Mouse (Mus musculus) midbrain, embryonic 14.5 days (tissue): ENCODE results near the gene Tsga13. TPM values are rescaled to one million over a fixed set of nuclear protein-coding genes. Genes with fewer than 3 reads are reported as not detected.
A peak's percentile ranks its signal among the peaks of the same experiment; 100 is the strongest.

Experiments
- ATAC-seq: fragments of 200-750 bp; cut with Nextera tagmentation; 2 replicates; pipeline ENCODE4 v1.8.0; 2017; ENCODE audit warnings: moderate number of reproducible peaks, moderate library complexity; ENCODE audit not compliant: low FRiP score, low TSS enrichment
- DNase-seq: peaks from one replicate; pipeline ENCODE4 v3.0.0-alpha.2; 2015
- H3K27ac ChIP-seq: fragments of 300-500 bp; sonication (generic); replicated peaks from 2 replicates; pipeline ENCODE4 v1.5.1; 2014; ENCODE audit warnings: mild to moderate bottlenecking, low read depth, low read length, moderate library complexity
- H3K27me3 ChIP-seq: fragments of 300-500 bp; sonication (generic); 2 replicates; pipeline ENCODE4 v1.6.1; 2014; ENCODE audit warnings: low read length, control low read depth, mixed read lengths; ENCODE audit not compliant: control insufficient read depth, insufficient read depth
- H3K36me3 ChIP-seq: fragments of 300-500 bp; sonication (generic); 2 replicates; pipeline ENCODE4 v1.6.1; 2014; ENCODE audit warnings: low read length, control low read depth; ENCODE audit not compliant: control insufficient read depth, insufficient read depth
- H3K4me1 ChIP-seq: fragments of 300-500 bp; sonication (generic); 2 replicates; pipeline ENCODE4 v1.6.1; 2014; ENCODE audit warnings: mild to moderate bottlenecking, antibody characterized with exemption, low read length, control low read depth; ENCODE audit not compliant: control insufficient read depth, insufficient read depth
- H3K4me2 ChIP-seq: fragments of 300-500 bp; sonication (generic); 2 replicates; pipeline ENCODE4 v1.6.1; 2014; ENCODE audit warnings: mild to moderate bottlenecking, low read length, moderate library complexity
- H3K4me3 ChIP-seq: fragments of 300-500 bp; sonication (generic); replicated peaks from 2 replicates; pipeline ENCODE4 v1.5.1; 2014; ENCODE audit warnings: low read depth, low read length
- H3K9ac ChIP-seq: fragments of 300-500 bp; sonication (generic); replicated peaks from 2 replicates; pipeline ENCODE4 v1.6.1; 2014; ENCODE audit warnings: mild to moderate bottlenecking, low read length, moderate library complexity
- H3K9me3 ChIP-seq: fragments of 300-500 bp; sonication (generic); 2 replicates; pipeline ENCODE4 v1.6.1; 2016; ENCODE audit warnings: low read length, control low read depth, mixed read lengths; ENCODE audit not compliant: control insufficient read depth
- WGBS: fragments of 180-500 bp; shearing (Covaris S2); extraction: QIAGEN DNeasy Blood & Tissue Kit; methylation state at CpG from one replicate; pipeline ENCODE4 v1.1.7; 2014; 5-methylcytosine and 5-hydroxymethylcytosine counted together
- polyA plus RNA-seq: library from polyadenylated mRNA; unstranded; fragments of >200 nt; fragmentation: Nextera tagmentation; extraction: Ambion mirVana; gene quantifications from 2 replicates; pipeline ENCODE4 v1.2.1, GENCODE M21; 2014

The Tsga13 gene
- polyA plus RNA-seq, 1 experiment from 2014 or later, result not detected

DNA sequence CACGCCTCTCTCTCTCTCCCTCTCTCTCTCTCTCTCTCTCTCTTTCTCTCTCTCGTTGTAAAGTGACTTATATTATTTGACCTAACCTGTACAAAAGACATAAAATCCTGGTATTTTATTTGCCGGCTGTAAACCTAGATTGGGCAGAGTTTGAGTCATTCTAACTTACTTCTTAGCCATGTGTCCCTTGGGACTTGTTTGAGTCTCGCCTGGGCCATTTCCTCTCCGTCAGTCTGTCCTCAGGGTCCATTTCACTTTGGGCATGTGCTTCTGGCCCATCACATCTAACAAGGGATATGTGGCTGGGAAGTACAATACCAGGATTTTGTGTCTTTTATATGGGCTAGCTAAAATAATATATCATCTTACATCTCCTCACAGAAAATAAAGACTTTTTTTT, 10.5 kb downstream of the Tsga13 start:
- H3K4me2 ChIP-seq, result no peak overlapping the region
- DNase-seq, result no peak
- H3K36me3 ChIP-seq, result no peaks in the 10 kb centered on the region
- no peak overlapping the region for H3K4me3 ChIP-seq
- WGBS, result 78% methylated on average over 5 of the region's 5 CpGs
- peaks cover 8% of the 10 kb centered on the region for H3K4me1 ChIP-seq
- no peak overlapping the region for H3K9ac ChIP-seq
- H3K27ac ChIP-seq, result no peak overlapping the region
- H3K27me3 ChIP-seq, result no peaks in the 10 kb centered on the region
- H3K9me3 ChIP-seq, result no peaks in the 10 kb centered on the region
- ATAC-seq, result no peak

DNA sequence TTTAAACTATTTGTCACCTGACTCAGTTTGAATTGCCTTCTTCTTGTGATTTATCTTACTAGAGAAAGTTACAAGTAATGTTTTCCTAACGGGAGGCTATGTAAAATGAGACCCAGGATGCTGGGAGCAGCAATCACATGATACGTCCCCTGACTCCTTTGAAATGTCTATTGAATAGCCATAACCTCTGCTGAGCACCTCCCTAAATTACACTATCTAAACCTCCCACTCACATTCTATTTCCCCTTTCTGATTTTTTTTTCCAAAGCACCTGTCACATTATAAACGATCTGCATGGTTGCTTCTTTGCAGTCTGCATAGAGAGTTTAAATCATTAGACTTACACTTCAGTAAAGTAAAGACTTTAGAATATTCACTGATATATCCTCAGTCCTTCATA, 11.3 kb downstream of the Tsga13 start:
- no peak for ATAC-seq
- 68% methylated on average over 3 of the region's 3 CpGs for WGBS
- no peaks in the 10 kb centered on the region for H3K27me3 ChIP-seq
- H3K4me2 ChIP-seq, result no peak overlapping the region
- DNase-seq, result no peak
- H3K36me3 ChIP-seq, result no peaks in the 10 kb centered on the region
- H3K9me3 ChIP-seq, result no peaks in the 10 kb centered on the region
- H3K4me1 ChIP-seq, result peaks cover 8% of the 10 kb centered on the region
- no peak overlapping the region for H3K4me3 ChIP-seq
- no peak overlapping the region for H3K9ac ChIP-seq
- H3K27ac ChIP-seq, result no peak overlapping the region

DNA sequence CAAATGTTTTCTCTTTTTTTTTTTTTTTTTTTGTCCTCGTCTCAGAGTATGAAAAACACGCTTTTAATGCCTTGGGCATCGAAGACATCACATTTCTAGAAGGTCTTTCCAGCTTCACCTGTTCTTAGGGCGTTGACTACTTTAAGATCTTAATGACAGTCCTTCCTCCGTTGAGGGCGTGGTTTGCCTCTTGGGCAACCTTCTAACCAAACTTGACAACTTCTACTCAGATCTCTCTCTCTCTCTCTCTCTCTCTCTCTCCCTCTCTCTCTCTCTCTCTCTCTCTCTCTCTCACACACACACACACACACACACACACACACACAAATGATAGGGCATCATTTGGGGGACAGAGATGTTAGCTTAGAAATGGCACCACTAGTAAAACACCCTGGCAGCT, 17.9 kb downstream of the Tsga13 start:
- ATAC-seq, result no peak
- Histone ChIP-seq H3K4me1 (peaks cover 4% of the 10 kb centered on the region; the same call in 1 of the 2 replicates), H3K9ac (no peak overlapping the region), H3K9me3 (no peaks in the 10 kb centered on the region), H3K36me3 (no peaks in the 10 kb centered on the region), H3K27me3 (no peaks in the 10 kb centered on the region), H3K27ac (no peak overlapping the region), H3K4me2 (no peak overlapping the region), H3K4me3 (no peak overlapping the region)
- WGBS, result 77% methylated on average over 6 of the region's 6 CpGs
- no peak for DNase-seq

DNA sequence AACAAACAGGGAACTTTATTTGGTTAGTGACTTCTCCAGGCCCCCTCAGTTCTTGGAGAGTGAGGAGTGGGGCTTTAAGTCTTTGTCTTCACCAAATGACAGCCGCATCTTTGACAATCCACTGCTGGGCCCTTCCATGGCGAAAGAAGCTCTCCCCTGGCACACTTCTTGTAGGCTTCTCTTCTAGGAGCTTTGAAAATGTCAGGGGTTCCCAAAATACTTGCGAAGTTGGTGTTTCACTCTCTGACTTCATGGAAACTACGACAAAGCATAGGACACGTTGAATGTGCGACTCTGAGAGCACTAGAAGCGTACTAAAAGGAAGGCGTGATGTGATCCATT, 18.4 kb downstream of the Tsga13 start:
- ATAC-seq, result no peak
- WGBS, result 15% methylated on average over 8 of the region's 8 CpGs

DNA sequence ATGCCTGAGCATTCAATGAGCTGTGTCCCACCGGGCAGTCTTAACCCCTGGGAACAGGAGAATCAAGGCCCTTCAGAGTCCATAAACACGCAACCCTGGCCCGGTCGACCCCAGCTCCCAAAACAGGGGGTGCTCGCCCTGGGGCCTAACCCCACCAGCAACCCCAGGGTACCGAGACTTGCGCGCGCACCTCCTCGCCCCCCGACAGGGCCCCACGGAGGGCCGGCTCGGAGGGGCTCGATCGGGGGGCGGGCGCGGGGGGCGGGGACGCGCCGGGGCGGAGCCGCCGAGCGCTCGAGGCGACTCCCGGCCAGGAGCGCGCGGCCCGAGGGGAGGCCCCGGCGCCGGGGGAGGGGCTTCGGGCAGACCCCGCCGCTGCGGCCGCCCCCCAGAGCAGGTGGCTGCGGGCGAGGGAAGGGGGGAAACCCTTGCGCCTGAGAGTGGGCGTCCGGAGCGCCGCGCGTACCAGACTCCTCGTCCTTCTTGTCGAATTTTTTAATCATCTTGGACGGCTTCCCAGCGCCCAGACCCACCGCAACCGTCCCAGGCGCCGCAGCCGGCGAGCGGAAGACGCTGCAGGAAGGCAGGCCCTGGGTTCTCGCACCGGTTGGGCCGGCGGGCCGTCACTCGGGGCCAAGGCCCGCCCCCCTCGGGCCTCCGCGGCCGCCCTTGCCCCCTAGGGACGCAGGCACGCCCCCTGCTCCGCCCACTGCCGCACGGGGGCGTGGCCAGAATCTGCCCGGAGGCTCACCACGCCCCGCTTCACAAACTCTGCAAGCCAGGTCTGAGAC, 19.0 kb downstream of the Tsga13 start, which contains the start of gene Copg2:
Copg2 (minus strand) TSS at position 600 of the 791 bp plus-strand sequence.
- DNase-seq (peak; percentile 96), ATAC-seq (peak; percentile 98)
- Histone ChIP-seq H3K9ac (peak within 1 kb of the TSS; percentile 91), H3K36me3 (no peaks in the 10 kb centered on the region), H3K4me3 (peak within 1 kb of the TSS; percentile 70), H3K27me3 (no peaks in the 10 kb centered on the region), H3K4me2 (peak within 1 kb of the TSS; percentile 65), H3K27ac (peak within 1 kb of the TSS; percentile 96), H3K4me1 (peaks cover 4% of the 10 kb centered on the region; the same call in 1 of the 2 replicates), H3K9me3 (no peaks in the 10 kb centered on the region)
- WGBS, result under 1% methylated on average over 66 of the region's 83 CpGs

More for the DNA sequence above, 18.4 kb downstream of the Tsga13 start:
- Histone ChIP-seq H3K27ac (peak overlapping the region; percentile 96), H3K9me3 (no peaks in the 10 kb centered on the region), H3K9ac (peak overlapping the region; percentile 91), H3K27me3 (no peaks in the 10 kb centered on the region), H3K4me3 (peak overlapping the region; percentile 70), H3K4me2 (peak overlapping the region; percentile 65), H3K4me1 (peaks cover 4% of the 10 kb centered on the region; the same call in 1 of the 2 replicates), H3K36me3 (no peaks in the 10 kb centered on the region)
- no peak for DNase-seq

DNA sequence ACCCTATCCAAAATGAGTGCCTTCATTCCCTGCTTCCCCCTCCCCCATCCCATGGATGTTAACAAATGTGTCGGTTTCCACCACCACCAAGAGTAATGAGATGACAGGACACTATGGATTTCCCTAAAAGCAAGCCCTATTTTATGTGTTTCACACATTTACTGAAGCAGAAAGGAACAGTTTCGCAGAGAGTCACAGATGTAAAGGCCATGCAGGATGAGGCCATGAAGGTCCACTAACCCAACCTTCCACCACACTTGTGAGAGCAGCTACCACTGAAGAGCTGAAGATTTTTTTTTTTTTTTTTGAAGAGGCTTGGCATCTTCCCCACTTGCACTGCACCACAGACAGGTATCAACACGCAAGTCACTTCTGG, 19.6 kb downstream of the Tsga13 start:
- Histone ChIP-seq H3K4me1 (peaks cover 4% of the 10 kb centered on the region; the same call in 1 of the 2 replicates), H3K36me3 (0 out of 2 replicates have a peak, but pooled peaks cover 3% of the 10 kb centered on the region), H3K27me3 (no peaks in the 10 kb centered on the region), H3K9me3 (no peaks in the 10 kb centered on the region), H3K9ac (peak overlapping the region; percentile 91), H3K4me2 (peak overlapping the region; percentile 65), H3K4me3 (peak overlapping the region; percentile 70), H3K27ac (peak overlapping the region; percentile 96)
- DNase-seq (no peak), ATAC-seq (no peak; the same call in 1 of the 2 replicates)
- 18% methylated on average over 3 of the region's 3 CpGs for WGBS

DNA sequence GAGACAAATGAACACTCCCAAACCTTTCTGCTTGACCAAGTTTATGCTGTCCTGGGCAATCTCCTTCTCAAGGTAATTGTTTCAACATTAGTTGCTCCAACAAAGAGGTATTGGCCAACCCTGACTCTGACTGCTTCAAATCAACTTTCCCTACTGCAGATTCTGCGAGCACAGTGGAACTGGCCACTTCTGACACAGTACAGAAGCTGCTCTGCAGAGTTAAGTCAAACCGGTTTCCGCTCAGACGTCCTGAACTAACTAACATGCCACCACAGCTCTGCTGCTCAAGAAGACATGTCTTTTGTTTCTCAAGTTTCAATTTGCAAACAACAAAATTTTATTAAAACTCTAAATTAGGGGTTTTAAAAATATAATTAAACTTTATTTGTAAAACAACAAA, 22.3 kb downstream of the Tsga13 start:
- no peaks in the 10 kb centered on the region for H3K9me3 ChIP-seq
- 88% methylated on average over 4 of the region's 4 CpGs for WGBS
- peaks cover 18% of the 10 kb centered on the region for H3K36me3 ChIP-seq
- no peaks in the 10 kb centered on the region for H3K27me3 ChIP-seq
- DNase-seq (no peak), ATAC-seq (no peak)
- H3K4me3 ChIP-seq, result no peak overlapping the region
- H3K4me1 ChIP-seq, result peaks cover 4% of the 10 kb centered on the region; the same call in 1 of the 2 replicates
- no peak overlapping the region for H3K9ac ChIP-seq
- H3K4me2 ChIP-seq, result no peak overlapping the region
- no peak overlapping the region for H3K27ac ChIP-seq

DNA sequence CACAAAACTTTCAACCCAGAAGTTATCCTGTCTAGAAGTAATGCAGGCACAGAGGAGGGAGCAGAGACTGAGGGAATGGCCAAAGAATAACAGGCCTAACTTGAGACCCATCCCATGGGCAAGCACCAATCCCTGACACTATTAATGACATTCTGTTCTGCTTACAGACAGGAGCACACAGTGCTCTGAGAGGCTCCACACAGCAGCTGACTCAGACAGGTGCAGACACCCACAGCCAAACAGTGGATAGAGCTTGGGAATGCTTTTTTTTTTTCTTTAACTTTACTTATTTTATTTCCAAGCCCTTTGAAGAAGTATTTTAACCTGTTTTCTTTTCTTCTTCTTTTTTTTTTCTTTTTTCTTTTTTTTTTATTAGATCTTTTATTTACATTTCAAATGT, 23.6 kb downstream of the Tsga13 start:
- ATAC-seq, result no peak

DNA sequence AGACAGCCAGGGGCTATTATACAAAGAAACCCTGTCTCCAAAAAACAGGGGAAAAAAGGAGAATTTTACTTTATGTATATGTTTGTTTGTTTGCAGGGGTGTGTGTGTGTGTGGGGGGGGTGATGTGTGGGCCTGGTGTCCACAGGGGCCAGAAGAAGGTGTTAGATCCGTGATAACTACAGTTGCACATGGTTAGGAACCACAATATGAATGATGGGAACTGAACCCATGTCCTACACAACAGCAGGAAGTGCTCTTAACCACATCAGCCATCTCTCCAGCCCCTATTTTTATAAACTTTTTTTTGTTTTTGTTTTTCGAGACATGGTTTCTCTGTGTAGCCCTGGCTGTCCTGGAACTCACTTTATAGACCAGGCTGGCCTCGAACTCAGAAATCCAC, 30.5 kb downstream of the Tsga13 start:
- H3K4me1 ChIP-seq, result no peaks in the 10 kb centered on the region
- H3K9ac ChIP-seq, result no peak overlapping the region
- peaks cover 33% of the 10 kb centered on the region for H3K36me3 ChIP-seq
- no peak overlapping the region for H3K4me2 ChIP-seq
- no peaks in the 10 kb centered on the region for H3K27me3 ChIP-seq
- no peak overlapping the region for H3K27ac ChIP-seq
- DNase-seq (no peak), ATAC-seq (no peak)
- no peaks in the 10 kb centered on the region for H3K9me3 ChIP-seq
- 92% methylated on average over 3 of the region's 3 CpGs for WGBS
- H3K4me3 ChIP-seq, result no peak overlapping the region

More for the DNA sequence above, 23.6 kb downstream of the Tsga13 start:
- H3K4me1 ChIP-seq, result peaks cover 4% of the 10 kb centered on the region; the same call in 1 of the 2 replicates
- no peak overlapping the region for H3K4me2 ChIP-seq
- no peak overlapping the region for H3K9ac ChIP-seq
- no peak overlapping the region for H3K4me3 ChIP-seq
- no peaks in the 10 kb centered on the region for H3K9me3 ChIP-seq
- DNase-seq, result no peak
- peaks cover 24% of the 10 kb centered on the region for H3K36me3 ChIP-seq
- no peaks in the 10 kb centered on the region for H3K27me3 ChIP-seq
- no peak overlapping the region for H3K27ac ChIP-seq
